Mouse (Mus musculus) heart, adult 2 months (tissue): ENCODE data around the gene Grik5. TPM values are rescaled to one million over a fixed set of nuclear protein-coding genes. Genes with fewer than 3 reads are reported as not detected.

Source experiments
- DNase-seq, 2 experiments: peaks; one replicate each; pipeline ENCODE4 v3.0.0; 2021
- H3K27ac ChIP-seq: fragments of 200-600 bp; 2 replicates; pipeline ENCODE4 v1.8.1; 2022
- H3K27me3 ChIP-seq: fragments of 200-500 bp; 2 replicates; pipeline ENCODE4 v1.6.1; 2012; ENCODE audit warnings: mild to moderate bottlenecking, low read length, inconsistent platforms, mixed read lengths; ENCODE audit not compliant: control insufficient read depth, insufficient read depth
- H3K36me3 ChIP-seq: fragments of 200-500 bp; 2 replicates; pipeline ENCODE4 v1.6.1; 2012; ENCODE audit warnings: low read length, inconsistent platforms; ENCODE audit not compliant: control insufficient read depth, insufficient read depth
- H3K4me1 ChIP-seq: fragments of 200-500 bp; 2 replicates; pipeline ENCODE4 v1.6.1; 2011; ENCODE audit warnings: low read length; ENCODE audit not compliant: control insufficient read depth, insufficient read depth
- H3K4me3 ChIP-seq: fragments of 200-600 bp; 2 replicates; pipeline ENCODE4 v1.8.1; 2022
- H3K79me2 ChIP-seq: fragments of 200-500 bp; replicated peaks from 2 replicates; pipeline ENCODE4 v1.6.1; 2012; ENCODE audit warnings: mild to moderate bottlenecking, inconsistent platforms, low read length, moderate library complexity, mixed read lengths; ENCODE audit not compliant: control insufficient read depth, insufficient read depth
- H3K9ac ChIP-seq: fragments of 200-500 bp; 2 replicates; pipeline ENCODE4 v1.6.1; 2012; ENCODE audit warnings: low read depth, mild to moderate bottlenecking, control low read depth, inconsistent platforms, low read length, mixed read lengths
- CTCF ChIP-seq: fragments of 200-600 bp; IDR thresholded peaks from 2 replicates; pipeline ENCODE4 v1.8.1; 2022; ENCODE audit warnings: antibody characterized with exemption, mild to moderate bottlenecking, moderate library complexity
- EP300 ChIP-seq: fragments of 200-500 bp; IDR thresholded peaks from 2 replicates; pipeline ENCODE4 v1.6.1; 2011; ENCODE audit warnings: low read depth, low read length, control low read depth; ENCODE audit not compliant: insufficient read depth
- POLR2A ChIP-seq: fragments of 200-500 bp; IDR thresholded peaks from 2 replicates; pipeline ENCODE4 v1.6.1; 2011; ENCODE audit warnings: mild to moderate bottlenecking, low read depth, low read length, control low read depth; ENCODE audit not compliant: insufficient read depth
- WGBS: fragments of 180-500 bp; shearing (Covaris S2); methylation state at CpG from one replicate; pipeline ENCODE4 v1.1.7; 2018; 5-methylcytosine and 5-hydroxymethylcytosine counted together
- intact Hi-C: fragments of 180-260 bp; cut with DNase I; formaldehyde crosslinking; loops from one replicate; pipeline ENCODE4 v1.15.1; 2025
- polyA plus RNA-seq: library from polyadenylated mRNA; depleted of rRNA; stranded (reverse); fragments of >200 nt; gene quantifications from 2 replicates; pipeline ENCODE4 v1.2.3, GENCODE M21; 2012
- total RNA-seq, 2 experiments: library from RNA; stranded (reverse); gene quantifications; 2 replicates each; pipeline ENCODE4 v1.2.3; 2021

Gene Grik5
- total and polyA plus RNA-seq, 3 experiments = 4.5 to 12.1 (median 4.6) TPM

DNA sequence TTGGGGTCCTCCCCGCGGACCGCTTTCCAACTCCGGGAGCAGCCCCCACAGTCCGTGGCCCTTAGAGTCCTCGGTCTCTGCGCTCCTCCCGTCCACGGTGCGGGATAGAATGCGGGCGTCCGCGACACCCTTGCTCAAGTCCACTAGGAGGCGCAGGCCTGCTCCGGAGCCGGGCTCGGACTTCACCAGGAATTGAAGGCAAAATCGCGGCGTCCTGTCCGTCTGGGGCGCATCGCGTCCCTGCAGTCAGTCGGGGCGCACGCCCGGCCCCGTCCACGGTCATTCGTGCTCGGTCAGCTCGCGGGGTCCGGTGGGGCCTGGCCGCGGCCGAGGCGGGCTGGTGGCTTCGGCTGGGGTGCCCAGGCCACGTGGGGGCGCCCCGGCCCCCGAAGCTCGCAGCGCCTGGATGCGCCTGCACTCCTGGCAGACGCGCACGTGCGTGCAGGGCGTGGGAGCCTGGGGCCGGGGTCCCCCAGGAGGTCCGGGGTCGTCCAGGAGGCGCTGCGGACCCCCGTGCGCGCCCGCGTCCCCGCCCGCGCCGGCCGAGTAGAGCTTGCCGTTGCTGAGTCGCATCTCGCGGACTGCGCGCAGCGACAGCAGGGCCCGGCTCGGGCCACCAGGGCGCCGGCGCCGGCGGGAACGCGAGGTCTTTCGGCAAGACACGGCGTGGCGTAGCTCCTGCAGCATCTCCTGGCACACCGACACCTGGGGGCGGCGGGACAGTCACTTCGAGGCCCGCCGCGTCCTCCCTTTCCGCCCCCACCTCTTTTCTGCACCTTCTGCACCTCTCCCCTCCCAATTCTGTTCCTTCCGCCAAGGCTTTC is 61.8 kb downstream of the Grik5 start:
- WGBS = 2% methylated on average over 97 of the region's 97 CpGs
- H3K9ac ChIP-seq = 0 out of 2 replicates have a peak overlapping the region, but pooled peaks have one; percentile 38
- intact Hi-C loops = no loop called here
- H3K4me1 ChIP-seq = no peaks in the 10 kb centered on the region
- no peaks in the 10 kb centered on the region for H3K79me2 ChIP-seq
- H3K4me3 ChIP-seq = peak overlapping the region; percentile 31; the same call in 1 of the 2 replicates
- TF ChIP-seq POLR2A (no peak), CTCF (peak; percentile 67), EP300 (no peak)
- peaks cover 24% of the 10 kb centered on the region for H3K27me3 ChIP-seq
- peak; percentile 14 to 45 for DNase-seq
- no peak overlapping the region for H3K27ac ChIP-seq
- no peaks in the 10 kb centered on the region for H3K36me3 ChIP-seq

DNA sequence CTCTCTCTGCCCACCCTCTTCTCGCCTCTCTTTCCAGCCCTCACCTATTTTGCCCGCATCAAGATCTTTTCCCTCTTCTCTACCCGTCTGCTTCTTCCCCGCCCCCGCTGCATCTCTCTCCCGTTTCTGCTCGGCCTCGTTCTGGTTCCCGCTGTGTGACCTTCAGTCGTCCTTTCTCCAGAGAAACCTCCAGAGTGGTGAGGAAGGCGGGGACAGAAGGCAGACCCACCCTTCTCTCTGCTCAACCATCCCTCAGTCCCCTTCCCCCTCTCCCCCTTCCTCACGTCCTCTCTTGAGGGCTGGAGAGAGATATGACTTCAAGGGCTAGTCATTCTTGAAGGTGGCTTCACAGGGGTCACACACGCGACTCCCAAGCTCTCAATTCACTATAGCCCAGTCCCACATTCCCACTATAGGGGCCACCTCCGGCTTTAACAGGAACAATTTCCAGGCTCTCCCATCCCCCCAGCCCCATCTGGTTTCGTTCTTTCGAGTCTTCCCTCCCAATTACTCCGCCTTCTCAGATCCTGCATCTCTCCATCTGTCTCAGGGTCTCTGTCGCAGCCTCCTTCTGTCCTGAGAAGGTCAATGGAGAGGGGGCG is 62.9 kb downstream of the Grik5 start:
- TF ChIP-seq POLR2A (no peak), EP300 (no peak), CTCF (no peak)
- DNase-seq = no peak
- Histone ChIP-seq H3K27me3 (peaks cover 27% of the 10 kb centered on the region), H3K36me3 (no peaks in the 10 kb centered on the region), H3K79me2 (no peaks in the 10 kb centered on the region), H3K4me3 (no peak overlapping the region), H3K27ac (no peak overlapping the region), H3K4me1 (no peaks in the 10 kb centered on the region), H3K9ac (no peak overlapping the region)
- intact Hi-C loops = no loop called here
- WGBS = 14% methylated on average over 20 of the region's 20 CpGs

DNA sequence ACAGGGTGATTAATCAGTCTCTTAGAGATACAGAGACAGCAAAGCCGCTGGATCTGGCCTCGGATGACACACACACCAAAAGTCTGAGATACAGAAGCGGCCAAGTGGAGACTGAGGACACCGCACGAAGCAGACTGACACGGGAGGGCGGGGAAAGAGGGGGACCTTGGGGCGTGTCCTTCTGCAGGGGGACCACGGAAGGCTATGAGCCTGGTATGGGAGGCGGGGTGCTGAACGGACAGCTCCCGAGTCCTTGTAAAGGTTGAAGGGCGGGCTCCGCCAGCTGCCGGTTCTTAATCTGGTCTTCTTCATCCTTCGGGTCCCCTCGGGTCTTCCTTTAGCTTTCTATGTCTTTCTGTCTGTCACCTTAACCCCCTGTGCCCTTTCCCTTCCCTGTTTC is 63.5 kb downstream of the Grik5 start:
- WGBS = 2% methylated on average over 17 of the region's 17 CpGs
- H3K4me3 ChIP-seq = no peak overlapping the region
- no peaks in the 10 kb centered on the region for H3K36me3 ChIP-seq

DNA sequence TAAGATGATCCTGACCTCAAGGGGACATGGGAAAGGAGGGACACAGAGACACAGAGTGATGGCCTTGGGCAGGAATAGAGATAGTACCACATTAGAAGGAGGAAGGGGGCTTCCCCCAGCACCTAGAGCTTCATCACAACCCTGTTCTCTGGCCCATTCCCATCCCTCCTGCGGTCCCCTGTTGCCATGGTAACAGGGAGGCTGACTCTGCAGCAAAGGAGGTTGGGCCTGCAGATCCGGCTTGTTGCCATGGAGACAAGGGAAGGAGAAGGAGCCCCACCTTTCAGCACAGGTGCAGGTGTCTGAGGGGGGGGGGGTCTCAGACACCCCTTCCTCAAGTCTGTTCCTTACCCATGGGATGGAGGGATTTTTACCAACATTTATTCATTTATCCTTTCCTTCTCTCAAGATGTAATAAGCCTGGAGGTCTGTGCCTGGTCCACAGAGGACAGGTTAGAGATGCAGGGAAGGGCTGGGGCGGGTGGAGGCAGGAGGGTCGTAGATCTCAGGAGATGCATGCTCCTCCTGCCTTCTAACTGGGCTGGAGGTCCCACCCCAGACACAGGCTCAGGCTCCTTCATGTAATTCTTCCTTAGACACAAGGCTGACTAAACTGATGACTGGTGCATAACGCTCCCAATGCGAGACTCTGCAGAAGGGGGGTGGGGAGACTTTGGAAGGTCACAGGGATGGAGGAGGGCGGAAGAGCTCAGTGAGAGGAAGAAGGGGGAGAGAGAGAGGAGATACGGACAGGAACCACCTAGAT is 64.4 kb downstream of the Grik5 start:
- H3K4me1 ChIP-seq = no peaks in the 10 kb centered on the region
- H3K9ac ChIP-seq = no peak overlapping the region
- H3K79me2 ChIP-seq = no peaks in the 10 kb centered on the region
- no peaks in the 10 kb centered on the region for H3K36me3 ChIP-seq
- peaks cover 27% of the 10 kb centered on the region for H3K27me3 ChIP-seq
- no peak overlapping the region for H3K27ac ChIP-seq
- H3K4me3 ChIP-seq = no peak overlapping the region
- DNase-seq = no peak
- no peak for TF ChIP-seq CTCF
- no peak for TF ChIP-seq EP300
- no peak for TF ChIP-seq POLR2A
- intact Hi-C loops = no loop called here
- 34% methylated on average over 8 of the region's 8 CpGs for WGBS

More for the DNA sequence above, 63.5 kb downstream of the Grik5 start:
- Histone ChIP-seq H3K27ac (no peak overlapping the region), H3K27me3 (peaks cover 27% of the 10 kb centered on the region), H3K4me1 (no peaks in the 10 kb centered on the region), H3K9ac (no peak overlapping the region), H3K79me2 (no peaks in the 10 kb centered on the region)
- intact Hi-C loops = no loop called here
- DNase-seq = peak; percentile 37 to 59
- TF ChIP-seq EP300 (no peak), POLR2A (no peak)

DNA sequence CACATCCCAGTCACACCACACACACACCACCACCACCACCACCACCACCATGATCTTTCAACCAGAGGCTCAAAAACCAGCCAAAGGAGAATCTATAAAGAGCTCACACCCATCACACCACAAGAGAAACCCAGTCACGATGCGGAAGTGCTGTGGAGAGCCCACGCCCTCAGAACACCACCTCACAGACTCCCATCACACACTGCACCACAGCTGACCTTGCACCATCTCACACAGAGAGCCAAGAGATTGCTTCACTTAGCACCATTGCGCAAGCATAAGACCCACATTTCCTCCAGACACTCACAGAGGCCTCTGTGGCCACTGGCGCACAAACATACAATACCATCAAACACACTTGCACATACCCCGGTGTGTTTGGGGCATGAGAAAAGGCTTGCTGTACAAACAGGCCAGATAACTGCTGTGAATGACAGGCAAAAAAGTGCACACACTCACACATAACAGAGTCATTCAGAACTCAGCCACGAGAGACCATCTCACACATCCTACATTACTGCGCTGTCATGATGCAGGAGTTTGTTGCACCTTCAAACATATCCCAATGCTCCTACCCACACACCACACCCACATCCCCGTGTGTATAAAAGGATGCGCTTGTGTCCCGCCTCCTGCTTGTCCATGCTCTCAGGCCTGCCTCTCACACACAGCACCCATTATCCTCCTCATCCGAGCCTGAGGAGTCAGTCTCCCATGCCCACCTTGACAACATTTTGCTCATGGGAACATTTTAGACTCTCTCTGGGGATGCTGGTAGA is 65.4 kb downstream of the Grik5 start:
- WGBS = 80% methylated on average over 12 of the region's 12 CpGs
- H3K9ac ChIP-seq = no peak overlapping the region
- DNase-seq = peak in 1 of 2 experiments; percentile 40
- no peaks in the 10 kb centered on the region for H3K4me1 ChIP-seq
- no peak overlapping the region for H3K27ac ChIP-seq
- H3K27me3 ChIP-seq = peaks cover 27% of the 10 kb centered on the region
- no peak for TF ChIP-seq CTCF
- no peak for TF ChIP-seq POLR2A
- intact Hi-C loops = no loop called here
- H3K36me3 ChIP-seq = no peaks in the 10 kb centered on the region
- H3K4me3 ChIP-seq = no peak overlapping the region
- H3K79me2 ChIP-seq = no peaks in the 10 kb centered on the region
